Mouse (Mus musculus): ENCODE data around the gene Nomo1. TPM values are rescaled to one million over a fixed set of nuclear protein-coding genes. Genes with fewer than 3 reads are reported as not detected.

Nomo1 gene
- 34.4 and 37.3 TPM in 2 replicates for polyA plus RNA-seq (2015; fragmentation: Nextera tagmentation; extraction: Ambion mirVana)

GRCm38 (mm10) chr7:46033109-46033869 lies at the start of gene Nomo1:
TSS of gene Nomo1 (plus strand) at chr7:46033698.
- 8% methylated on average over 31 of the region's 44 CpGs for WGBS
- H3K27ac ChIP-seq (ENCODE audit: low read depth, low read length): peak within 1 kb of the TSS; percentile 60

GRCm38 (mm10) chr7:45986893-45987292 lies 46.6 kb upstream of the Nomo1 start:
- no peak for TF ChIP-seq CTCF (IDR thresholded peaks at IDR 0.05; ENCODE audit: low read depth)
- no peak overlapping the region for H3K9ac ChIP-seq (ENCODE audit: low read depth, low read length)
- peaks cover 4% of the 10 kb centered on the region; the same call in 1 of the 2 replicates for H3K36me3 ChIP-seq (ENCODE audit: control insufficient read depth, insufficient read depth)
- no peak overlapping the region for H3K4me2 ChIP-seq (replicated peaks; ENCODE audit: low read depth)
- no peaks in the 10 kb centered on the region for H3K27me3 ChIP-seq (replicated peaks; ENCODE audit: control insufficient read depth, insufficient read depth, low read length)
- H3K4me1 ChIP-seq (replicated peaks; ENCODE audit: control insufficient read depth, insufficient read depth, low read length): no peaks in the 10 kb centered on the region
- no peaks in the 10 kb centered on the region for H3K9me3 ChIP-seq (ENCODE audit: control insufficient read depth)
- H3K4me3 ChIP-seq (ENCODE audit: low read depth, low read length): no peak overlapping the region
- 75% methylated on average over 5 of the region's 6 CpGs for WGBS
- no peak overlapping the region for H3K27ac ChIP-seq (ENCODE audit: low read depth, low read length)
- no peak for ATAC-seq

More at GRCm38 (mm10) chr7:46033109-46033869, at the start of gene Nomo1:
- Histone ChIP-seq H3K9me3 (ENCODE audit: control insufficient read depth) (no peaks in the 10 kb centered on the region), H3K4me3 (ENCODE audit: low read depth, low read length) (peak within 1 kb of the TSS; percentile 82), H3K4me2 (replicated peaks; ENCODE audit: low read depth) (peak within 1 kb of the TSS; percentile 93), H3K4me1 (replicated peaks; ENCODE audit: control insufficient read depth, insufficient read depth, low read length) (peaks cover 12% of the 10 kb centered on the region; the same call in 1 of the 2 replicates), H3K27me3 (replicated peaks; ENCODE audit: control insufficient read depth, insufficient read depth, low read length) (no peaks in the 10 kb centered on the region), H3K9ac (ENCODE audit: low read depth, low read length) (peak within 1 kb of the TSS; percentile 81), H3K36me3 (ENCODE audit: control insufficient read depth, insufficient read depth) (peaks cover 3% of the 10 kb centered on the region; the same call in 1 of the 2 replicates)
- TF ChIP-seq CTCF (IDR thresholded peaks at IDR 0.05; ENCODE audit: low read depth): peak; percentile 91
- ATAC-seq: peak; percentile 76

- Histone ChIP-seq H3K9me3 (ENCODE audit: control insufficient read depth) (no peaks in the 10 kb centered on the region), H3K4me3 (ENCODE audit: low read depth, low read length) (no peak overlapping the region), H3K9ac (ENCODE audit: low read depth, low read length) (no peak overlapping the region), H3K27me3 (replicated peaks; ENCODE audit: control insufficient read depth, insufficient read depth, low read length) (no peaks in the 10 kb centered on the region), H3K4me2 (replicated peaks; ENCODE audit: low read depth) (no peak overlapping the region), H3K4me1 (replicated peaks; ENCODE audit: control insufficient read depth, insufficient read depth, low read length) (no peaks in the 10 kb centered on the region), H3K36me3 (ENCODE audit: control insufficient read depth, insufficient read depth) (peaks cover 4% of the 10 kb centered on the region; the same call in 1 of the 2 replicates), H3K27ac (ENCODE audit: low read depth, low read length) (no peak overlapping the region)
- TF ChIP-seq CTCF (IDR thresholded peaks at IDR 0.05; ENCODE audit: low read depth): no peak
- 54% methylated on average over 1 of the region's 1 CpGs for WGBS
- peak; percentile 67; the same call in 1 of the 2 replicates for ATAC-seq
Observed at GRCm38 (mm10) chr7:45988344-45988743, 45.2 kb upstream of the Nomo1 start.

GRCm38 (mm10) chr7:45992470-45992869 lies 41.0 kb upstream of the Nomo1 start:
- Histone ChIP-seq H3K9ac (ENCODE audit: low read depth, low read length) (no peak overlapping the region), H3K4me1 (replicated peaks; ENCODE audit: control insufficient read depth, insufficient read depth, low read length) (no peaks in the 10 kb centered on the region), H3K4me2 (replicated peaks; ENCODE audit: low read depth) (no peak overlapping the region), H3K27me3 (replicated peaks; ENCODE audit: control insufficient read depth, insufficient read depth, low read length) (no peaks in the 10 kb centered on the region), H3K36me3 (ENCODE audit: control insufficient read depth, insufficient read depth) (peaks cover 11% of the 10 kb centered on the region; the same call in 1 of the 2 replicates), H3K27ac (ENCODE audit: low read depth, low read length) (no peak overlapping the region), H3K9me3 (ENCODE audit: control insufficient read depth) (no peaks in the 10 kb centered on the region), H3K4me3 (ENCODE audit: low read depth, low read length) (no peak overlapping the region)
- WGBS: 63% methylated on average over 8 of the region's 8 CpGs
- no peak; the same call in 1 of the 2 replicates for ATAC-seq
- TF ChIP-seq CTCF (IDR thresholded peaks at IDR 0.05; ENCODE audit: low read depth): no peak

GRCm38 (mm10) chr7:46000577-46000976 lies 32.9 kb upstream of the Nomo1 start:
- no peak overlapping the region for H3K4me3 ChIP-seq (ENCODE audit: low read depth, low read length)
- no peaks in the 10 kb centered on the region for H3K9me3 ChIP-seq (ENCODE audit: control insufficient read depth)
- no peak for TF ChIP-seq CTCF (IDR thresholded peaks at IDR 0.05; ENCODE audit: low read depth)
- no peak for ATAC-seq
- 92% methylated on average over 4 of the region's 4 CpGs for WGBS
- H3K27ac ChIP-seq (ENCODE audit: low read depth, low read length): no peak overlapping the region
- no peak overlapping the region for H3K9ac ChIP-seq (ENCODE audit: low read depth, low read length)
- H3K4me2 ChIP-seq (replicated peaks; ENCODE audit: low read depth): no peak overlapping the region
- peaks cover 4% of the 10 kb centered on the region; the same call in 1 of the 2 replicates for H3K36me3 ChIP-seq (ENCODE audit: control insufficient read depth, insufficient read depth)
- H3K27me3 ChIP-seq (replicated peaks; ENCODE audit: control insufficient read depth, insufficient read depth, low read length): no peaks in the 10 kb centered on the region
- H3K4me1 ChIP-seq (replicated peaks; ENCODE audit: control insufficient read depth, insufficient read depth, low read length): no peaks in the 10 kb centered on the region

GRCm38 (mm10) chr7:46002748-46003147 lies 30.8 kb upstream of the Nomo1 start:
- no peaks in the 10 kb centered on the region for H3K9me3 ChIP-seq (ENCODE audit: control insufficient read depth)
- H3K9ac ChIP-seq (ENCODE audit: low read depth, low read length): no peak overlapping the region
- H3K36me3 ChIP-seq (ENCODE audit: control insufficient read depth, insufficient read depth): peaks cover 5% of the 10 kb centered on the region; the same call in 1 of the 2 replicates
- H3K4me3 ChIP-seq (ENCODE audit: low read depth, low read length): no peak overlapping the region
- no peak overlapping the region for H3K4me2 ChIP-seq (replicated peaks; ENCODE audit: low read depth)
- peak; percentile 46; the same call in 1 of the 2 replicates for ATAC-seq
- H3K27me3 ChIP-seq (replicated peaks; ENCODE audit: control insufficient read depth, insufficient read depth, low read length): no peaks in the 10 kb centered on the region
- no peaks in the 10 kb centered on the region for H3K4me1 ChIP-seq (replicated peaks; ENCODE audit: control insufficient read depth, insufficient read depth, low read length)
- TF ChIP-seq CTCF (IDR thresholded peaks at IDR 0.05; ENCODE audit: low read depth): peak; percentile 60
- no peak overlapping the region for H3K27ac ChIP-seq (ENCODE audit: low read depth, low read length)
- WGBS: 41% methylated on average over 4 of the region's 4 CpGs
